Mouse (Mus musculus): ENCODE data around the gene Uvrag.

Uvrag gene

DNA sequence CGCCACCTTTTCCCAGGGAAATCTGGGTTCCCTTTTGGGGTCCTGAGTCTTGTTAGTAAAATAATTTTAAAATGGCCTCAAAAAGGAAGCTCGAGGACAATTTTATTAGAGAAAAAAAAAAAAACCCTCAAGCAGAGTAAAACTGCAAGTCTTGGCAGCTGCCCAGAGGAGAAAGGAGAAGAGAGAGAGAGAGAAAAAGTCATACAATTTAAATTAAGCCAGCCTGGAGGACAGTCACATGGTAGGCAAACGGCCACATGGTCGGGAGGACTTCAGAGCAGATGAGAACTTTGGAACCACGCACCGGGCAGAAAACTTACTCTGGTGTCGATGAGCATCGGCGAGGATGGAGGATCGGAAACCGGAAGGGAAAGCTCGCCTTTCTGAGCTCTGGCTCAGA is 269.1 kb downstream of the Uvrag start:
- no peak for DNase-seq

GRCm38 (mm10) chr7:98870791-98871190 is 270.1 kb downstream of the Uvrag start:
- DNase-seq: no peak

DNA sequence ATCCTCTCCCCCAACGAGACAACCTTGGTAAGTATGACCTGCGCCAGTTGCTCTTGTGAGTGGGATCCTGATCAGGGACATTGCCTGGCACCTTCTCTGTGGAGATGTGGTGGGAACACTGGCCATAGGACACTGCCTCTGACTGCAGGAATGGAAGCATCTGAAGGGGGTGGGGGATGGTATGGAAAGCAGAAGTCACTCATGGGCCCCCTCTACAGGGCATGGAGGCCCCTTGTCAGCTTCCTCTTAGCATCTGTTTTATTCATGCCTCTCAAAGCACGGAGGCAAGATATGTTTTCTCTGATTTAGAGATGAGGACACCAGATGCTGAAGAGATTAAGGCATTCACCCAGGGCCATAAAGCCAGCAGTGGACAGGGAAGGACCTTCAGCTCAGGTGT is 271.9 kb downstream of the Uvrag start:
- DNase-seq: no peak

DNA sequence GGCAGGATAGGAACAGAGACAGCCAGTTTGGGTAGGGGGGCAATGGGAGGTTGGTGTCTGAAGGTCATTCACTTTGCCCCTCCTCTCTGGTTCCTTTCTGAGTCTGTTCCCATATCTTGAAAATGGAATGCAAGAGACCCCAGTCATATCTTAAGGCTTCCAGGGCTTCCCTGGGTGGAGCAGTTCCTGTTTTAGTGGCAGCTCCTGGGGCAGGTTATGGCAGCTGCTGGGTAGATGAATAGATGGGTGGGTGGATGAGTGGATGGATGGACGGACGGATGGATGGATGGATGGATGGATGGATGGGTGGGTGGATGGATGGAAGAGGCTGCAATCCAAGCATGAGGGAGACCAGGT is 273.2 kb downstream of the Uvrag start:
- no peak for DNase-seq

DNA sequence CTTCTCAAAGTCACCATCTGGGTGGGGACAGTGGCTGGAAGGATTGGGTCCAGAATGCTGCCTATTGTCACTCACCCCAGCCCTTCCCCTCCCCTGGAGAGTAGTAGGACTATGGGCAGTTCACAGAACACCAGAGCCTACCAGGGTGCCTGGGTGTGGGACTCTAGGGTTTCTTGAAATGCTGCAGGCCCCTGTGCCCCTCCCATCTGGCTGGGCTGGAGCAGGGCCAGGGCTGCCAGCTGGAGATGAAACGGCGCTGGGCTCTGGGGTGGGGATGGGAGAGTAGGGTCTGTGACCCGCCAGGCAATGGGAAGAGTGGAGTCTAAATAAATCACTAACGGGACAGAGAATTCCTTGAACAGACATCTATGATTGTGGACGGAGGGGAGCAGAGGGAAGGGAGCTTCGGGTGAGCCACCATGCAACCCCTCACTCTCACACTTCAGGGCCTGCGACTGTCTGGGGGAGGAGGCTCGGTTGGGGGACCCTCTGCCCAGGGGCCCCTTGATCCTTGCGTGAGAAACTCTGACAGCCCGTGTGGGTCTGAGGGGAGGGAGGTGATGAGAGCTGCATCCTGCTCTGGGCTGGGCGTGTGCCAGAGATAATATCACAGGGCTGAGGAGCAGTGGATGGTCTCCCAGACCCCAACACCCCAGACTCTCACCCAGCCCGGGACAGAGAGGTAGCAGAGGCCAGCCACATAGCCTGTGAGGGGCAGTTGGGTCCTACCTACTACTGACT is 273.7 kb downstream of the Uvrag start:
- DNase-seq: peak; percentile 60

GRCm38 (mm10) chr7:98863969-98864718 is 276.8 kb downstream of the Uvrag start:
- DNase-seq: no peak

DNA sequence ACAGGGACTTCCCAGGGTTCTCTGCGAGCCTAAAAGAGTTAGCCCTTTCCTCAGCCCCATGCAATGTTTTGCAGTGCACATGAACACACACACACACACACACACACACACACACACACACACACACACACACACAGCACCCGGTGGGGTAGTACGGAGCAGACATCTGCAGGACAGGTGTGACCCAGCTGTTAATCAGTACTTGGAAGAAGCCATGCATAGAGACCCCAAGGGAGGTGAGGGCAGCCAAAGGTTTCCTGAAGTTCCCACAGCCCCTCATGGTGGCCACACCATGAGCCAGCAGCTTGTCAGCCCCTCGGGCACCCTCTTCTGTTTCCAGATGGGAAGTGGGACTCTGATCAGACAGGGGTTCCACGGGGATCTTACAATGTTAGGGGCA is 277.9 kb downstream of the Uvrag start:
- no peak for DNase-seq

GRCm38 (mm10) chr7:98861002-98861401 is 279.9 kb downstream of the Uvrag start:
- DNase-seq: no peak

DNA sequence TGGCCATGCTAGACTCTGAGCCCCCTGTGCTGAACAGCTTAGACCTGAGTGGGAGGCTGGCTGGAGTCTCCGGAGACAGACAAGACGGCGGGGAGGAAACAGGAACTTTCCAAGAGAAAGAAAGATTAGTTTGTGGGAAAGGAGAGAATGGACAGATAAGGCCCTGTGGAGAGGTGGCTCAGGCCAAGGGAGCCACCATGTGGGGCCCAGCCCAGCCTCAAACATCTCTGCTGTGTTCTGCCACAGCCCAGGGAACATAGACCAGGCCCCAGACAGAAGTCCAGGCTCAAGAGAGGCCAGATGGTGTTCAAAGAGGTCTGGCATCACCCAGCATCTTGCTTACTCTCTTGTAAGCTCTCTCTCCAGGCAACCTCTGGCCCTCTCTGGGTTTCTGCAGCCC is 283.8 kb downstream of the Uvrag start:
- no peak for DNase-seq

DNA sequence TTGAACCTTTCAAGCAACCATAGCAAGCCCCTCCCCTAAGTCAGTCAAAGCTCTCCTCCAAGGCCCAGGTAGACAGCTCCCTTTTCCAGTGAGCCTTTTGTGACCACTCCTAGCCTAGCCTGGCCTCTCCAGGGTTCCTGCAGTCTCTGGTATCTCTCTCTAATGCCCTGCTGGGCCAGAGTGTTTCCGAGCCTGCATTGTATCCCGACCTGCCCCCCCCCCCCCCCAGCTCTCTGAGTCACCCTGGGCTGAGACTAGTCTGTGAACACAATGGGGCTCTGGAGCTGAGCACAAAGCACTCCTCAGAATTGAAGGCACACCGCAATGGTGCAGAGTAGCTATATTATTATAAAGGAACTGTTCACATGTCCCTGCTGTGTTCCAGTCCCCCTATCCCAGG is 284.8 kb downstream of the Uvrag start:
- DNase-seq: no peak

DNA sequence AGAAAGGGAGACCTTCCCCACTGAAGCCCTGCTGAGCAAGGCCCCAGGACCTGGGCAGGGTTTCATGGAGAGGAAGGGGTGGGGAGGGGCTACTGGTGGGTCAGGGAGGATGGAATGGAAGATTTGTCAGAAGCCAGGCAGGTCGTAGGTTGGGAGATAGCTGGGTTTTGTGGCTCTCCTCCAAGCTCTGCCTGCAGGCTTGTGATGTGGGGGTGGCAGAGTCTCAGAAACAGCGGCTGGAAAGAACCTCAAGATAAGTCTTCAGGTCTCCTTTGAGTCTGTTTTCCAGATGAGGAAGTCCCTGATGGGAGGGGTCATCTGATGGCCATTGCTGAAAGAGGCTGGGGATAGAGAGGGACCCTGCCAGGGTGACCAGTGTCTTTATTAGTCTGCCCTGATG is 285.6 kb downstream of the Uvrag start:
- no peak for DNase-seq

DNA sequence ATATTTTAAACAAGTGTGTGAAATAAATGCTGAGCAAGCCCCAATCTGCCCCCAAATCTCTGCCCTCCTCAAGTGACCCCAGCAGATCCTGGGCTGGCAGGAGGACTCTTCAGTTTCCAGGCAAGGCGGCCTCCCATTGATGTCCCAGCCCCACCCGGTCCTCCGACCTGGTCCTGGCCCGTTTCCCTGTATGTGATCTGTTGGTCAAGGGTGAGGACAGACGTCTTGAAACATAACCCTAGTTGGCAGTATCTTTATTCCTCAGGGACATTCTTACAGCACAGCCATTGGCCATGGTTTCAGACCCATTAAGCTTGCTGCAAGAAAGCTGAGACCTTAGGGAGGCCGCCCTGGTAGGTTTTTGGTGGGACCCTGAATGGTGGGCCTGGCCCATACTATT is 287.1 kb downstream of the Uvrag start:
- no peak for DNase-seq

GRCm38 (mm10) chr7:98852950-98853650 is 287.8 kb downstream of the Uvrag start:
- no peak for DNase-seq

- no peak for DNase-seq
Observed at GRCm38 (mm10) chr7:98851220-98851619, 289.7 kb downstream of the Uvrag start.

- DNase-seq: no peak
Observed at GRCm38 (mm10) chr7:98850388-98850787, 290.6 kb downstream of the Uvrag start.

DNA sequence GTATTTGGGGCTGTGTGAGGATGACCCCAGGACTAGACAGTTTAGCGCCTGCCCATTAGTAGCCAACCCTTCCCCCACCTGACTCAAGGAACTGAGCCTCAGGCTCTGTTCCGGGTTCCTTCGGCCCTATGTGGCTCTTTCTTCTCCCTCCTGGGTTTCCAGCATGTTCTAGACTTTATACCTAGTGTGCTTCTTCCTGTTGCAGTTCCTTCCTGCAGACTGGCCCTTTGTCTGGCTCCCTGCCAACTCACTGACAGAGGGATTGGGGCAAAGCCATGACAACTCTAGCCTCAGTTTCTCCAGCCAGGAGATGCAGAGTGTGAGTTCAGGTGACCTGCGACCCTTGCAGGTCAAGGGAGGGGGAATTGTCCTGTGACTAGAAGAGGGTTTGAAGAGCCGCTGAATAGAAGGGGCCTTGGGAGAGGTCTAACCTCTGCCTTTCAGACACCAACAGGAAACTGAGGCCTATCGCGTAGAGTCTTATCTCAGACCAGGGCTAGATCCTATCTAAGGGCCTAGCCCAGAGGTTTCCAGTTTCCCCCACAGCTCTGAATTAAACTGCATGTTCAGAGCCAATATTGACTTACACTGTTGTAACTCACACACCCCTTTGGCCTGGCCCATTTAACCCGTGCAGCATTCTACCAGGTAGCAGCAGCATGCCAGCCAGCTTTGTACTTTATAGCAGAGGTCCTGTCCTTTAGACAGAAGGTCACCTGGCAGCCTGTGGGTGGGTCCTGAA is 291.9 kb downstream of the Uvrag start:
- no peak for DNase-seq

DNA sequence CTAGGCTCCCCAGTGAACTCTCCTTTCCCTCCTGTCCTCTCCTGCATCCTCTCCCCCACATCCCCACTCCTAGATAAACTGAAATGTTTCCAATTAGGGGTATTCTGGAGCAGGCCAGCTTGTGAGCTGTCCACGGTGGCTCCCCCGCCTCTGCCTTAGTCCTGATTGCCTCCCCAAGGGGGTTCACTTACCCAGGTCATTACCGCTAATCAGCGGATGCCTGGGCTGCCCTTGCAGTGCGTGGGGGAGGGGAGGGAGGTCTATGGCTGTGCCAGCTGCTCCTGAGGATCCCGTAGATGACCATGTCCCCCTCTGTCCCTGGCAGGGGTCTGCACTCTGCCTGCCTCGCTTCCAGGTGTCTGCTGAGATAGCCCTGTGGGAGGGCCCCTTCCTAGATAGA is 297.3 kb downstream of the Uvrag start:
- DNase-seq: peak; percentile 71

GRCm38 (mm10) chr7:98842997-98843396 is 297.9 kb downstream of the Uvrag start:
- DNase-seq: no peak

- peak; percentile 46 for DNase-seq
Observed at GRCm38 (mm10) chr7:98841802-98842201, 299.1 kb downstream of the Uvrag start.

GRCm38 (mm10) chr7:98840771-98841170 is 300.2 kb downstream of the Uvrag start:
- no peak for DNase-seq

DNA sequence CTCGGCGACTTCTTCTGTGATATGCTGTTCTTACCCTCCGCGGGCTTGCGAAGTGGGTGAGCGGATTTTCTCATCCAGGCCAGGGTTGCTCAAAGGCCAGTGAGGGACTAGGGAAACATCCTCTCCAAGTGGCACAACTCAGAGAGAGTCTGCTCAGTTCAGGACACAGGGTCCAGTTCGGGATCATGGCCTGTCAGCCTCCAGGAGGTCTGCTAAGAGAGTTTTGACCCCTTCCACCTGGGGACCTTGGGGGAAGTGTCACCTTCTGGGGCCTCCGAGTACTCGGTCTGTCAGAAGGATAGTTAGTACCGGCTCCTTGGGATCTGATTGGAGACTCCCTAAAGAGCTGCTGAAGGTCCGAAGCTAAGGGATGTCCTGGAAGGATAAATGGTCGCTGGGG is 301.6 kb downstream of the Uvrag start:
- no peak for DNase-seq

DNA sequence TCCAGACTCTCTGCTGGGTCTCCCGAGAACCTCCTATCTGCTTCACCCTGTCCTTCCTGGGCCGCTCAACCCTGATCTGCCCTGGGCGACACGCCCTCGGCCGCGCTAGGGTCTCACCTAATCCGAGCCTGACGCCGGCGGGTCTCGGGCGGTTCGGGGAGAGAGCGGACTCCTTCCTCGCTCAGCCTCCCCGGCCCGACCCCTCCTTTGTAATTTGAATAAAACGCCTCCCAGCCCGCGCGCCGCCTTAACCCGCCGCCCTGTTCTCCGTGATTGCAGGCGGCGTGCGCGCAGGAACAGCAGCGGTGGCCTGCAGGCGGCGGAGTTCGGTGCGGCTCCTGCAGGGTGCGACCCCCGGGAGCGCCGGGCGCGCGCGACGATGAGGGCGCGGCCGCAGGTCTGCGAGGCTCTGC is 302.2 kb downstream of the Uvrag start:
- peak; percentile 74 for DNase-seq

DNA sequence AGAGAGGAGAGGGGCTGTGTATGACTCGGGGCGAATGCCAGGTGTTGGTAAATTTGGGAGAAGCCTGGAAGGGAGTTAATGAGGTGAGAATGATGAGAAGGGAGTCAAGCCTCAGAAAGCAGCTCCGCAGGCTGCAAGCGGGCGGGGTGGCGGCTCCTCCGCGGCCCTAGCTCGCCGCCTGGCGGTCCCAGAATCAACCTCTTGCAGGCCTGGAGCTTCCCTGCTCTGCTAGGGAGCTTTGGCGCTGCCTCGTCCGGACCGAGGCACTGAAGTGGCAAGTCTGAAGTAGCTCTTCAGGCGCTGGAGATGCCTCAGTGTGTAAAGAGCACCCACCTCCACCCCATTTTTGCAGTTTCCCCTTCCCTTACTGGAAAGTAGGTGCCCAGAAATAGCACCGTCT is 303.0 kb downstream of the Uvrag start:
- DNase-seq: peak; percentile 87

Measured in retina, postnatal 1 day (tissue).